Mouse (Mus musculus): Measurements from ENCODE around the gene Synj2bp.
"Not testable (repeated sequence)": the region's sequence is repeated elsewhere in the genome, so short reads cannot be mapped to it uniquely, and the experiment has no call there.

Gene Synj2bp

GRCm38 (mm10) chr12:81532316-81533028 lies at the start of gene Synj2bp, which contains the start of gene Gm20498:
Gene Synj2bp (minus strand): TSS chr12:81532911.
Gene Gm20498 (minus strand): TSS chr12:81532905.
- DNase-seq (ENCODE audit: low spot score), result peak; percentile 84

GRCm38 (mm10) chr12:81568374-81568773 lies 35.7 kb upstream of the Synj2bp start, which contains the start of gene Adam21:
Gene Adam21 (minus strand): TSS chr12:81568474.
- no peak for DNase-seq (ENCODE audit: low spot score)

GRCm38 (mm10) chr12:81567931-81568330 lies 35.2 kb upstream of the Synj2bp start:
- no peak for DNase-seq (ENCODE audit: low spot score)

GRCm38 (mm10) chr12:81564173-81564572 lies 31.5 kb upstream of the Synj2bp start:
- no peak for DNase-seq (ENCODE audit: low spot score)

GRCm38 (mm10) chr12:81549286-81549685 lies 16.6 kb upstream of the Synj2bp start:
- peak; percentile 67 for DNase-seq (ENCODE audit: low spot score)

GRCm38 (mm10) chr12:81547163-81547562 lies 14.5 kb upstream of the Synj2bp start:
- no peak for DNase-seq (ENCODE audit: low spot score)

GRCm38 (mm10) chr12:81533029-81533419 lies 313 bp upstream of the Synj2bp start:
- no peak for DNase-seq (ENCODE audit: low spot score)

GRCm38 (mm10) chr12:81530587-81530986 lies 2.1 kb downstream of the Synj2bp start:
- DNase-seq (ENCODE audit: low spot score), result not testable (repeated sequence)

GRCm38 (mm10) chr12:81496906-81497305 lies 35.8 kb downstream of the Synj2bp start:
- not testable (repeated sequence) for DNase-seq (ENCODE audit: low spot score)

GRCm38 (mm10) chr12:81490491-81490890 lies 42.2 kb downstream of the Synj2bp start:
- no peak for DNase-seq (ENCODE audit: low spot score)

- DNase-seq (ENCODE audit: low spot score), result no peak
Measured at GRCm38 (mm10) chr12:81485311-81485710, 47.4 kb downstream of the Synj2bp start.

GRCm38 (mm10) chr12:81484727-81485191 lies 48.0 kb downstream of the Synj2bp start, which contains the start of gene Cox16:
Gene Cox16 (minus strand): TSS chr12:81485127.
- peak; percentile 91 for DNase-seq (ENCODE audit: low spot score)

GRCm38 (mm10) chr12:81484212-81484611 lies 48.5 kb downstream of the Synj2bp start:
- DNase-seq (ENCODE audit: low spot score), result no peak

GRCm38 (mm10) chr12:81483656-81484055 lies 49.1 kb downstream of the Synj2bp start:
- peak; percentile 31 for DNase-seq (ENCODE audit: low spot score)

GRCm38 (mm10) chr12:81459051-81459450 lies 73.7 kb downstream of the Synj2bp start:
- DNase-seq (ENCODE audit: low spot score), result not testable (repeated sequence)
